Mouse (Mus musculus) midbrain, embryonic 15.5 days (tissue): ENCODE results near the gene Gm49601. TPM values are rescaled to one million over a fixed set of nuclear protein-coding genes. Genes with fewer than 3 reads are reported as not detected.

ENCODE experiments used
- ATAC-seq: fragments of 200-750 bp; cut with Nextera tagmentation; replicated peaks from 2 replicates; pipeline ENCODE4 v1.8.0; 2017; ENCODE audit warnings: moderate TSS enrichment
- H3K27ac ChIP-seq: fragments of 300-500 bp; sonication (generic); 2 replicates; pipeline ENCODE4 v1.5.1; 2015; ENCODE audit warnings: mild to moderate bottlenecking, inconsistent platforms
- H3K27me3 ChIP-seq: fragments of 300-500 bp; sonication (generic); replicated peaks from 2 replicates; pipeline ENCODE4 v1.6.1; 2015; ENCODE audit warnings: inconsistent platforms
- H3K36me3 ChIP-seq: fragments of 300-500 bp; sonication (generic); replicated peaks from 2 replicates; pipeline ENCODE4 v1.6.1; 2015; ENCODE audit warnings: inconsistent platforms
- H3K4me1 ChIP-seq: fragments of 300-500 bp; sonication (generic); 2 replicates; pipeline ENCODE4 v1.6.1; 2015; ENCODE audit warnings: inconsistent platforms
- H3K4me2 ChIP-seq: fragments of 300-500 bp; sonication (generic); 2 replicates; pipeline ENCODE4 v1.6.1; 2015; ENCODE audit warnings: inconsistent platforms, mild to moderate bottlenecking, moderate library complexity
- H3K4me3 ChIP-seq: fragments of 300-500 bp; sonication (generic); 2 replicates; pipeline ENCODE4 v1.5.1; 2015; ENCODE audit warnings: mild to moderate bottlenecking, inconsistent platforms
- H3K9ac ChIP-seq: fragments of 300-500 bp; sonication (generic); 2 replicates; pipeline ENCODE4 v1.6.1; 2015; ENCODE audit warnings: mild to moderate bottlenecking, inconsistent platforms
- H3K9me3 ChIP-seq: fragments of 300-500 bp; sonication (generic); 2 replicates; pipeline ENCODE4 v1.6.1; 2016; ENCODE audit warnings: inconsistent platforms
- WGBS: fragments of 180-500 bp; shearing (Covaris S2); methylation state at CpG from one replicate; pipeline ENCODE4 v1.1.7; 2015; ENCODE audit warnings: mixed read lengths; 5-methylcytosine and 5-hydroxymethylcytosine counted together
- polyA plus RNA-seq: library from polyadenylated mRNA; unstranded; fragments of >200 nt; fragmentation: Nextera tagmentation; extraction: Ambion mirVana; gene quantifications from 2 replicates; pipeline ENCODE4 v1.2.1, GENCODE M21; 2015

Gene Gm49601
- polyA plus RNA-seq, 1 experiment from 2014 or later = 23.3 TPM

DNA sequence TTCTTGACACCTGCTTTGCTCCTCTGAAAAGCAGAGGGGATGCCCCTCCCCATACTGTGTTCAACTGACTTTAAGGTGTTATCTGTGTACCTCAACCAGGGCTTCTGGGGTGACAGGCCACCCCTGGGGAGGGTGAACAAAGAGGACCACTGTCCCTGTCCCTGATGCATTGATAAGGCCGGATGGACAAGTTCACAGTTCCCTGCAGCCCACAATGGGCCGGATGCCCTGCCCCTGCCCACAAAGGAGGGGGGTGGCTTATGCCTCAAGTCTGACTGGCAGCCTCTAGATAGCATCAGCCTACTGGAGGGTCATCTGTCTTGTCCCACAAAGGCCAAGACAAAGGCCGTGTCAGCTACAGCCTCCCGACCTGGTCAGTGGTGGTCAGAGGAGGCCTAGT is 7.1 kb downstream of the Gm49601 start:
- H3K4me2 ChIP-seq = no peak overlapping the region
- no peak overlapping the region for H3K27ac ChIP-seq
- H3K4me1 ChIP-seq = peaks cover 25% of the 10 kb centered on the region
- peaks cover 25% of the 10 kb centered on the region for H3K36me3 ChIP-seq
- H3K9ac ChIP-seq = no peak overlapping the region
- H3K27me3 ChIP-seq = peaks cover 68% of the 10 kb centered on the region
- ATAC-seq = no peak
- H3K4me3 ChIP-seq = no peak overlapping the region
- 45% methylated on average over 4 of the region's 4 CpGs for WGBS
- H3K9me3 ChIP-seq = no peaks in the 10 kb centered on the region

DNA sequence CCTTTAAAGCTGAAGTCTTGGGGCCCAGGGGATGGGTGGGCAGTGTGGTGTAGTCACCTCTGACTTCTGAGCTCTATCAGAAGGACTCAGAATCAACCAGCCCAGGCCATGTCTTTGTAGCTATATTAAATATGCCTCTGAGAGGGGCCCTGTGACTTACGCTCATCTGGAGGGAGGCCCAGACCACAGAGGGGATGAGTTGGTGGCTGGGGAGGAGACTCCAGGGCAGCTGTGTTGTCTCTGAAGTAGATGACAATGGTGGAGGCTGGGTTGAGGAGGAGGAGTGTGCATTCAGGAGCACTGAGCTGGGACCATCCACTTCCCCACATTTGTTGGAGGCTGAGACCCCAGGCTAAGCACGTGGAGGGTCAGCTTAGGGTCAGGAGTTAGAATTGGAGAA is 7.9 kb downstream of the Gm49601 start:
- no peaks in the 10 kb centered on the region for H3K9me3 ChIP-seq
- no peak overlapping the region for H3K27ac ChIP-seq
- H3K4me3 ChIP-seq = no peak overlapping the region
- no peak overlapping the region for H3K9ac ChIP-seq
- H3K4me2 ChIP-seq = no peak overlapping the region
- H3K27me3 ChIP-seq = peaks cover 60% of the 10 kb centered on the region
- H3K4me1 ChIP-seq = peaks cover 25% of the 10 kb centered on the region
- WGBS = 48% methylated on average over 2 of the region's 2 CpGs
- ATAC-seq = no peak; the same call in 1 of the 2 replicates
- H3K36me3 ChIP-seq = peaks cover 17% of the 10 kb centered on the region

DNA sequence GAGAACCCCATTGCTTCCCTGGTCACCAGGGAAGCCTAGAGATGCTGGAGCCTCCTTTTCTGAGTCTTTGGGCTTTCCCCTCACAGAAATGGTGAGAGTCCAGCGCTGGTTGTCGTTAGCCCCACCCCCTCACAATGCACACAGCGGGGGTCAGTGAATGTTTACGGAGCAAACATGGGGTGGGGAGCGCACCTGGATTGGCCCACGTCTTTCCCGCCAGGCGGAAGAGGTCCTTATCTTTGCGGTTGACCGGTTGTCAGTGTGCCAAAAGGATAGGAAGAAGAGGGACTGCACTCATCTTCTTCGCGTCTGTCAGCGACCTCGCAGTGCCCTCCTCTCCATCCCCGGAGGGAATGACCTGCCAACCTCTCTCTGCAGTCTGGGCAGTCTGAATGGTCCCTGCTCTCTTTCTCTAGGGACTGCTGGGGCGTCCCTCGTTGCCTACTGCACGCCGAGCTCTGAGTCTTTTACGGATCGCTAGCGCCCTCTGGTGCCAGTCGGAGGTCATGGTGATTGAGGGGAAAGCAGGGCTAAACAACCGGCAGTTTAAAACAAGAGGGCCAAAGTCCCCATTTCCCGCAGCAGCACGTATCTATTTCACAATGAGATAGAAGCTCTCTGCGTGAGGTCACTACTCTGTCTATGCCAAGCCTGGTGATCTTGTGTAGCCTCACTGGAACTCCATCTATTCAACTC is 8.7 kb downstream of the Gm49601 start:
- Histone ChIP-seq H3K4me3 (peak overlapping the region; percentile 28), H3K27me3 (peaks cover 52% of the 10 kb centered on the region), H3K9ac (peak overlapping the region; percentile 34), H3K9me3 (no peaks in the 10 kb centered on the region), H3K4me2 (peak overlapping the region; percentile 63), H3K27ac (no peak overlapping the region), H3K36me3 (peaks cover 9% of the 10 kb centered on the region), H3K4me1 (peaks cover 25% of the 10 kb centered on the region)
- ATAC-seq = peak; percentile 46
- WGBS = 2% methylated on average over 27 of the region's 27 CpGs

GRCm38 (mm10) chr16:18613301-18613700 is 12.9 kb downstream of the Gm49601 start:
- H3K9me3 ChIP-seq = no peaks in the 10 kb centered on the region
- no peaks in the 10 kb centered on the region for H3K36me3 ChIP-seq
- H3K27ac ChIP-seq = no peak overlapping the region
- H3K4me2 ChIP-seq = no peak overlapping the region
- no peak for ATAC-seq
- H3K4me3 ChIP-seq = no peak overlapping the region
- peaks cover 13% of the 10 kb centered on the region for H3K27me3 ChIP-seq
- no peak overlapping the region for H3K9ac ChIP-seq
- H3K4me1 ChIP-seq = peaks cover 6% of the 10 kb centered on the region
- WGBS = 90% methylated on average over 3 of the region's 3 CpGs

DNA sequence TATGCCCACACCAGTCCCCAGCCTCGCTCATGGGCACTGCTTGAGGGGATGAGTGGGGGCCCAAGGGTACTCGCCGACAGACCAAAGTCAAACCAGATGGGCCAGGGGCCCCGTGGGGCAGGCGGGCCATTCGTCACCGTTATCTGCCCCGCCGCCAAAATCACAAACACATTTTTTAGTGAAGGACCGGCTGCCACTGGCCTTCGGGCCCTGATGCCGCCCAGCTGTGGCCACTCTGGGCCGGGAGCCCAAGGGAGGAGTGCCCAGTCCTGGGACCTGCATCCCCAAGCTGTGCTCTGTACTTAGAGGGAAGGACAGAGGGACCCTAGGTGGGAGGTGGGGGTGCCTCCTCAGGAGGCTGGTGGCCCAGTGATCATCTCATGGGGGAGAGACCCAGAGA is 14.5 kb downstream of the Gm49601 start:
- H3K4me1 ChIP-seq = no peaks in the 10 kb centered on the region
- 88% methylated on average over 13 of the region's 13 CpGs for WGBS
- no peak overlapping the region for H3K27ac ChIP-seq
- 0 out of 2 replicates have a peak, but pooled peaks cover 8% of the 10 kb centered on the region for H3K27me3 ChIP-seq
- no peaks in the 10 kb centered on the region for H3K9me3 ChIP-seq
- H3K9ac ChIP-seq = no peak overlapping the region
- no peak for ATAC-seq
- H3K4me2 ChIP-seq = no peak overlapping the region
- H3K4me3 ChIP-seq = no peak overlapping the region
- no peaks in the 10 kb centered on the region for H3K36me3 ChIP-seq

DNA sequence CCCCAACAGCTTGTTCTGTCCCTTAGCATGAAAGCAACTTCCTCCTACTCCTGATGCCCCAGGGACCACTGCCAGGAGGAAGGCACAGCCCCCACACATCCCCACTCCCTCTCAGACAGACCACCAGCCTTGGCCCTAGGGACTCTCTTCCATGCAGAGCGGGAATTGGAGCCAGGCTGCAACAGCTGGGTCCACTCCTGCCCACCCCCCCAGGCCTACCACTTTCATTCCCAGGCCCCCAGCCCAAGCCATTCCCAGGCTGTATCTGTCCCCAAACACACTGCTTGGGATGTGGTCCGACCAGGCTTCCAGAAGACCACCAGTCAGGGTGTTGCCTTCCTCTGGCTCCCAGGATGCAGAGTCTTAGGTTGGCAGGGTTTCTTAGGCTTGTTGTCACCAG is 17.1 kb downstream of the Gm49601 start:
- ATAC-seq = no peak
- no peak overlapping the region for H3K4me2 ChIP-seq

GRCm38 (mm10) chr16:18608226-18608625 is 18.0 kb downstream of the Gm49601 start:
- WGBS = 6% methylated on average over 11 of the region's 11 CpGs
- H3K9ac ChIP-seq = no peak overlapping the region
- no peak overlapping the region for H3K27ac ChIP-seq
- no peaks in the 10 kb centered on the region for H3K4me1 ChIP-seq
- 0 out of 2 replicates have a peak, but pooled peaks cover 6% of the 10 kb centered on the region for H3K27me3 ChIP-seq
- ATAC-seq = no peak
- no peaks in the 10 kb centered on the region for H3K9me3 ChIP-seq
- H3K36me3 ChIP-seq = no peaks in the 10 kb centered on the region
- H3K4me2 ChIP-seq = 0 out of 2 replicates have a peak overlapping the region, but pooled peaks have one; percentile 14
- H3K4me3 ChIP-seq = no peak overlapping the region

More for the DNA sequence above, 17.1 kb downstream of the Gm49601 start:
- H3K36me3 ChIP-seq = no peaks in the 10 kb centered on the region
- no peaks in the 10 kb centered on the region for H3K9me3 ChIP-seq
- H3K4me1 ChIP-seq = no peaks in the 10 kb centered on the region
- H3K9ac ChIP-seq = no peak overlapping the region
- 0 out of 2 replicates have a peak, but pooled peaks cover 6% of the 10 kb centered on the region for H3K27me3 ChIP-seq
- 74% methylated on average over 2 of the region's 2 CpGs for WGBS
- H3K27ac ChIP-seq = no peak overlapping the region
- H3K4me3 ChIP-seq = no peak overlapping the region

DNA sequence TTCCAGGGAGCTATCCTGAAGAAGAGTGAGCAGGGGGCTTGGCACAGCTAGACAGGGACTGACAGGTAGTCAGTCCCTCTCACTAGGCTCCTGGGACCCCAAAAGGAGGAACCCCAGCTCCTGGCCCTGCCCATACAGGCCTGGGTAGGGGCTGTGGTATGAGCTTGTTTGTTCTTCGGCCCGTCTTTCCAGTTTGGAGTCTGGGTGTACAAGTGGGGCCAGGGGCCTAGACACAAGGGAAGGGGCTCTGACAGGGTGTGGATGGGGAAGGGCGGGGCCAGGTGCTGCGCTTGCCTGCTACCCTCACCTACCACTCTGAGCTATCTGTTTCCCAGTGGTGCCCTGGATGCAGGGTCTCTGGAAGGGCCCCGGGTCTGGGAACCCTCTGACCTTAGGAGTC is 20.5 kb downstream of the Gm49601 start:
- no peaks in the 10 kb centered on the region for H3K9me3 ChIP-seq
- no peak overlapping the region for H3K4me3 ChIP-seq
- H3K36me3 ChIP-seq = no peaks in the 10 kb centered on the region
- H3K27ac ChIP-seq = no peak overlapping the region
- H3K9ac ChIP-seq = no peak overlapping the region
- H3K27me3 ChIP-seq = 0 out of 2 replicates have a peak, but pooled peaks cover 6% of the 10 kb centered on the region
- H3K4me2 ChIP-seq = no peak overlapping the region
- ATAC-seq = no peak
- no peaks in the 10 kb centered on the region for H3K4me1 ChIP-seq
- 84% methylated on average over 5 of the region's 5 CpGs for WGBS

- ATAC-seq = no peak
- Histone ChIP-seq H3K4me3 (no peak overlapping the region), H3K4me1 (no peaks in the 10 kb centered on the region), H3K27me3 (0 out of 2 replicates have a peak, but pooled peaks cover 3% of the 10 kb centered on the region), H3K4me2 (no peak overlapping the region), H3K9ac (no peak overlapping the region), H3K9me3 (no peaks in the 10 kb centered on the region), H3K27ac (no peak overlapping the region), H3K36me3 (no peaks in the 10 kb centered on the region)
- WGBS = 58% methylated on average over 8 of the region's 8 CpGs
Measured at GRCm38 (mm10) chr16:18604267-18604701, 21.9 kb downstream of the Gm49601 start.

- Histone ChIP-seq H3K9me3 (no peaks in the 10 kb centered on the region), H3K9ac (no peak overlapping the region), H3K4me2 (no peak overlapping the region), H3K36me3 (no peaks in the 10 kb centered on the region), H3K27me3 (no peaks in the 10 kb centered on the region), H3K4me1 (no peaks in the 10 kb centered on the region), H3K4me3 (no peak overlapping the region), H3K27ac (no peak overlapping the region)
- ATAC-seq = no peak
- 63% methylated on average over 7 of the region's 7 CpGs for WGBS
Measured at GRCm38 (mm10) chr16:18601447-18601846, 24.8 kb downstream of the Gm49601 start.

GRCm38 (mm10) chr16:18598006-18598405 is 28.2 kb downstream of the Gm49601 start:
- Histone ChIP-seq H3K4me1 (no peaks in the 10 kb centered on the region), H3K27me3 (peaks cover 12% of the 10 kb centered on the region)
- 91% methylated on average over 3 of the region's 3 CpGs for WGBS

GRCm38 (mm10) chr16:18596255-18596654 is 30.0 kb downstream of the Gm49601 start:
- no peaks in the 10 kb centered on the region for H3K9me3 ChIP-seq
- H3K27me3 ChIP-seq = peaks cover 26% of the 10 kb centered on the region
- ATAC-seq = no peak
- H3K9ac ChIP-seq = no peak overlapping the region
- no peak overlapping the region for H3K27ac ChIP-seq
- WGBS = 44% methylated on average over 5 of the region's 5 CpGs
- no peak overlapping the region for H3K4me2 ChIP-seq
- H3K4me3 ChIP-seq = no peak overlapping the region
- no peaks in the 10 kb centered on the region for H3K36me3 ChIP-seq
- H3K4me1 ChIP-seq = peaks cover 7% of the 10 kb centered on the region

More at GRCm38 (mm10) chr16:18598006-18598405, 28.2 kb downstream of the Gm49601 start:
- Histone ChIP-seq H3K4me2 (no peak overlapping the region), H3K9me3 (no peaks in the 10 kb centered on the region), H3K9ac (no peak overlapping the region), H3K4me3 (no peak overlapping the region), H3K27ac (no peak overlapping the region), H3K36me3 (no peaks in the 10 kb centered on the region)
- no peak for ATAC-seq

- H3K9ac ChIP-seq = no peak overlapping the region
- peaks cover 49% of the 10 kb centered on the region for H3K27me3 ChIP-seq
- H3K4me2 ChIP-seq = no peak overlapping the region
- ATAC-seq = no peak
- H3K4me3 ChIP-seq = no peak overlapping the region
- no peak overlapping the region for H3K27ac ChIP-seq
- H3K9me3 ChIP-seq = no peaks in the 10 kb centered on the region
- no peaks in the 10 kb centered on the region for H3K36me3 ChIP-seq
- 69% methylated on average over 2 of the region's 2 CpGs for WGBS
- peaks cover 16% of the 10 kb centered on the region for H3K4me1 ChIP-seq
Measured at GRCm38 (mm10) chr16:18593930-18594329, 32.3 kb downstream of the Gm49601 start.
